Mouse (Mus musculus) thymus, adult 2 months (tissue): ENCODE data around the gene Klhdc7b. TPM values are rescaled to one million over a fixed set of nuclear protein-coding genes. Genes with fewer than 3 reads are reported as not detected.

ENCODE experiments used
- DNase-seq: peaks from one replicate; pipeline ENCODE4 v3.0.0; 2021
- H3K27ac ChIP-seq: fragments of 200-500 bp; 2 replicates; pipeline ENCODE4 v1.5.1; 2012; ENCODE audit warnings: low read length, control low read depth; ENCODE audit not compliant: control insufficient read depth, insufficient read depth
- H3K27me3 ChIP-seq: fragments of 200-500 bp; 2 replicates; pipeline ENCODE4 v1.6.1; 2012; ENCODE audit warnings: mild to moderate bottlenecking, low read length, moderate library complexity, mixed read lengths; ENCODE audit not compliant: control insufficient read depth, insufficient read depth
- H3K36me3 ChIP-seq: fragments of 200-500 bp; 2 replicates; pipeline ENCODE4 v1.6.1; 2012; ENCODE audit warnings: mild to moderate bottlenecking, low read length, moderate library complexity; ENCODE audit not compliant: control insufficient read depth, insufficient read depth
- H3K4me1 ChIP-seq: fragments of 200-500 bp; replicated peaks from 2 replicates; pipeline ENCODE4 v1.6.1; 2012; ENCODE audit warnings: low read length; ENCODE audit not compliant: control insufficient read depth, insufficient read depth
- H3K4me3 ChIP-seq: fragments of 200-500 bp; 2 replicates; pipeline ENCODE4 v1.5.1; 2012; ENCODE audit warnings: mild to moderate bottlenecking, low read length, control low read depth, moderate library complexity; ENCODE audit not compliant: control insufficient read depth, insufficient read depth
- CTCF ChIP-seq: fragments of 200-500 bp; IDR thresholded peaks from 2 replicates; pipeline ENCODE4 v1.5.1; 2012; ENCODE audit warnings: mild to moderate bottlenecking, control low read depth, low read length, moderate library complexity, borderline replicate concordance; ENCODE audit not compliant: control insufficient read depth, poor library complexity, insufficient read depth; ENCODE audit errors: extremely low read depth
- POLR2A ChIP-seq: fragments of 200-500 bp; IDR thresholded peaks from 2 replicates; pipeline ENCODE4 v1.6.1; 2012; ENCODE audit warnings: mild to moderate bottlenecking, low read length, control low read depth, moderate library complexity; ENCODE audit not compliant: control insufficient read depth, poor library complexity, insufficient read depth; ENCODE audit errors: extremely low read depth
- WGBS: fragments of 180-500 bp; shearing (Covaris S2); methylation state at CpG from one replicate; pipeline ENCODE4 v1.1.7; 2018; 5-methylcytosine and 5-hydroxymethylcytosine counted together
- polyA plus RNA-seq: library from polyadenylated mRNA; depleted of rRNA; stranded (reverse); fragments of >200 nt; gene quantifications from 2 replicates; pipeline ENCODE4 v1.2.3, GENCODE M21; 2012

The Klhdc7b gene
- polyA plus RNA-seq, 1 experiment = 0.13 TPM

DNA sequence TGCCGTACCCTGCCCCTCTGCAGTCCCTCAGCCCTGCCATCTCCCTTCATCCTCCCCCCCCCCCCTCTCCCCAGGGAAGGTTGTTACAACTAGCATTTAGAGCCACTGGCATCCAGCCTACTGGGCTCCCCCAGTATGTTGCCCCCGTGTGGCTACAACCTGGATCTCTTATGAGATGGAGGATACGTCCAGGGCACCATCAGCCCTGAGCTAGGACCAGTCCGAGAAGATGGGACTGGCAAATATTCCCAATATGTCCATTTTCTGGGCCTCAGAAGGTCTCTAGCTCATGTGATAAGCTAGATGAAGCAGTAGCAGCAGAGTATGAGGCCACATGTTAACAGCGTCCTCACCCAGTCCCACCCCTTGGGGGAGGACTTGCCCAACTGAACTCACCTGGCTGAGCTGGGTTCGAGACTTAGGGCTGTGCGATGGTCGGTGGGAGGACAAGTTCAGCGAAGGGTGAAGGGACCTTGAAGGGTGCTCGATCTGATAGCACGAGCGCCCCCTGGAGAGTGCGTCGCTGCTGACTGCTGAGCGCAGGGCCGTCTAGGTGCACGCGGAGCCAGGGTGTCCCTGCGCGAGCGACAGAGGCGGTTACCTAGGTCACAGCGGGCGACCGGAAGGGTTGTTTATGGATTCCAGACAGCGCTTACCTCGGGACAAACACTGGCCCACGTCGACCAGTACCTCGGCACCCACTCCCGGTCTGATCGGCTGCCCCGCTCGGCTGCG lies 11.5 kb upstream of the Klhdc7b start:
- TF ChIP-seq CTCF = peak; percentile 81; the same call in 1 of the 2 replicates
- no peak for TF ChIP-seq POLR2A
- Histone ChIP-seq H3K27ac (peak overlapping the region; percentile 55), H3K36me3 (peaks cover 33% of the 10 kb centered on the region), H3K4me3 (peak overlapping the region; percentile 87), H3K27me3 (no peaks in the 10 kb centered on the region), H3K4me1 (peaks cover 18% of the 10 kb centered on the region)
- DNase-seq = peak; percentile 88
- WGBS = 1% methylated on average over 35 of the region's 35 CpGs

DNA sequence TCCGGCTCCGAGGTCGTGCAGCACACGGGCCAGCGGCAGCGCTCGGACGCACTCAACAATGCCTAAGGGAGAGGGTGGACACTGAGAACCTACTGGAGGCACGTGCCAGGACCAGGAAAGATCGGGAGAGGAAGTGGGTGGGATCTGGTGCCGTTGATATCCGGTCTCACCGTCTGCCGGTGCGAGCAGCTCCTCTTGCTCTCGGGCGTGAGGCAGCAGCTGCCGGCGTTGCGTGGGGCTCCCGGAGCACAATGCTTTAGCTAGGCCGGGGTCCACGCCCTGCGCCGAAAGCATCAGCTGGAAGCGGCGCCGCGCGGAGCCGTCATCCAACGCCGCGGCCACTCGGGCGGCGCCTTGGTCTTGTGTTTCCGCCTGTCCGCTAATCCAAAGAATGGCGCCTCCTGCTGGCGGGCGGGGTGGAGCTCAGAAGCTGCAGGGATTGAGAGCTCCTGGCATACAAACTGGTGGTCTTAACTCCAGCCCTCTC lies 10.9 kb upstream of the Klhdc7b start, which contains the start of gene Sco2:
Gene Sco2, minus strand, starts transcription at position 85 of the 487 bp plus-strand sequence.
- H3K27ac ChIP-seq = peak within 1 kb of the TSS; percentile 55
- TF ChIP-seq CTCF (peak; percentile 96), POLR2A (no peak)
- peaks cover 26% of the 10 kb centered on the region for H3K36me3 ChIP-seq
- H3K4me3 ChIP-seq = peak within 1 kb of the TSS; percentile 87
- H3K27me3 ChIP-seq = no peaks in the 10 kb centered on the region
- peaks cover 25% of the 10 kb centered on the region for H3K4me1 ChIP-seq
- under 1% methylated on average over 42 of the region's 42 CpGs for WGBS
- peak; percentile 92 for DNase-seq

- peaks cover 29% of the 10 kb centered on the region for H3K4me1 ChIP-seq
- WGBS = 71% methylated on average over 9 of the region's 9 CpGs
- no peak overlapping the region for H3K27ac ChIP-seq
- no peak for DNase-seq
- TF ChIP-seq POLR2A = no peak
- TF ChIP-seq CTCF = no peak
- no peaks in the 10 kb centered on the region for H3K27me3 ChIP-seq
- peak overlapping the region; percentile 87 for H3K4me3 ChIP-seq
- peaks cover 21% of the 10 kb centered on the region for H3K36me3 ChIP-seq
These were observed 10.4 kb upstream of the Klhdc7b start for GRCm38 (mm10) chr15:89374340-89374739.

GRCm38 (mm10) chr15:89374801-89375534 lies 9.7 kb upstream of the Klhdc7b start:
- 96% methylated on average over 17 of the region's 17 CpGs for WGBS
- peaks cover 32% of the 10 kb centered on the region for H3K4me1 ChIP-seq
- peaks cover 15% of the 10 kb centered on the region for H3K36me3 ChIP-seq
- H3K27ac ChIP-seq = no peak overlapping the region
- no peak for TF ChIP-seq CTCF
- TF ChIP-seq POLR2A = no peak
- no peaks in the 10 kb centered on the region for H3K27me3 ChIP-seq
- H3K4me3 ChIP-seq = no peak overlapping the region
- no peak for DNase-seq

DNA sequence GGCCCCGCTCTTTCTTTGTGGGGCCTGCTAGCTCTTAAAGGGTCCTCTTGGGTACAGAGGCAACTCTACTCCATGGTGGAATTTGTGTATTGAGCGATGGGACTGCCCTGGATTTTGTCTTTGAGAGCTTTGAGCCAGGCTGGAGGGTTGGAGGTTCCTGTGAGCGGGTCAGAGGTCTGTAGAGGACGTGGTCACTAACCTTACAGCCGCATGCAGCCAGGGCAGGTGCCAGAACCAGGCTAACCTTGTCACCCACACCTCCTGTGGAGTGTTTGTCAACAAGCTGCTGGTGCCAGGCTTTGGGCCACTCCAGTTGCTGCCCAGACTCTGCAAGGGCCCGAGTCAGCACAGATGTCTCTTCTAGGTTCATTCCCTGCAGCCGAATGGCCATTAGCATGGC lies 8.7 kb upstream of the Klhdc7b start:
- Histone ChIP-seq H3K4me3 (no peak overlapping the region), H3K36me3 (peaks cover 5% of the 10 kb centered on the region; the same call in 1 of the 2 replicates), H3K27me3 (no peaks in the 10 kb centered on the region), H3K4me1 (peaks cover 32% of the 10 kb centered on the region), H3K27ac (no peak overlapping the region)
- 96% methylated on average over 7 of the region's 7 CpGs for WGBS
- TF ChIP-seq POLR2A (no peak), CTCF (no peak)
- DNase-seq = no peak

DNA sequence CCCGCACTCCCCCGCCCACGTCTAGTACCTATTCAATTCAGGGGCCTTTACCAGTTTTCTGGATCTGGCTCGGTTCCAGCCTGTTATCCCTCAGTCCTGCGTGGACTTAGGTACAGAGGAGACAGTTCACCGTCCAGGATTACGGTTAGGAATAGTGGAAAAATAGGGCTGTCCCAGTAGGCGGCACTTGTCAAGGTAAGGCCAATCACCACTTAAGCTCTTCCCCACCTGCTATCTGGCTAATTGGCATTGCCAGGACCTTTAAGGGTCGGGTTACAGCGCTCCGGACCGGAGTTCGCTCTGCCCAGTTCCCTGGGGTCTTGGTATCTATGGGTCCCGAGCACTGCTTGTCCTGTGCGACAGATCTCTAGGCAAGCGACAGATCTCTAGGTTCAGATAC lies 7.8 kb upstream of the Klhdc7b start, which contains the start of gene Tymp:
Gene Tymp, minus strand, starts transcription at position 83 of the 400 bp plus-strand sequence.
- DNase-seq = no peak
- H3K36me3 ChIP-seq = peaks cover under 1% of the 10 kb centered on the region; the same call in 1 of the 2 replicates
- TF ChIP-seq CTCF (no peak), POLR2A (no peak)
- no peak within 1 kb of the TSS for H3K27ac ChIP-seq
- H3K27me3 ChIP-seq = no peaks in the 10 kb centered on the region
- 91% methylated on average over 16 of the region's 16 CpGs for WGBS
- H3K4me1 ChIP-seq = peaks cover 32% of the 10 kb centered on the region
- no peak within 1 kb of the TSS for H3K4me3 ChIP-seq

DNA sequence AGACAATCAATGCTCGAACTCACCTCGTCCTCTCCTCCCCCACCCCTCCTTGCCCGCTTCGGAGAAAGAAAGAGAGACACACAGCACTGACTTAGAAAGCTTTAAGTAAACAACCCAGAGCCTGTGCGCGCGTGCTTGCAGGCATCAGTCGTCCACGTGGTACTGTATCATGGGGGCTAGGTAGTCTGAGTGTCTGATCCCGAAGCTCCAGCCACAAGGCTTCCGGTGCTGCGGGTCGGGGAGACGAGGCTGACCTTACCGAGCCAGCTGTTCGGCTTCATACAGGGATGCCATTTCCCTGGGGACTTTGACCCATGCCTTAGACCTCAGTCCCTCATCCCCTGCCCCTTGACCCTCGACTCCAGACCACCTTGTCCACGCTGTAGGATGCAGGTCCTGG lies 7.4 kb upstream of the Klhdc7b start:
- DNase-seq = no peak
- Histone ChIP-seq H3K27me3 (no peaks in the 10 kb centered on the region), H3K36me3 (no peaks in the 10 kb centered on the region), H3K4me3 (no peak overlapping the region), H3K27ac (no peak overlapping the region), H3K4me1 (peaks cover 32% of the 10 kb centered on the region)
- 41% methylated on average over 18 of the region's 18 CpGs for WGBS
- no peak for TF ChIP-seq CTCF
- peak; percentile 15; the same call in 1 of the 2 replicates for TF ChIP-seq POLR2A
